Mouse (Mus musculus) WW6 (cell line): Measurements from ENCODE around the gene Pinlyp.
"Not testable (repeated sequence)": the region's sequence is repeated elsewhere in the genome, so short reads cannot be mapped to it uniquely, and the experiment has no call there.

Experiments
- DNase-seq: peaks from one replicate; pipeline ENCODE4 v3.0.0-alpha.2; 2013; ENCODE audit warnings: low read depth, low spot score

The Pinlyp gene

GRCm38 (mm10) chr7:24524978-24525377 lies 20.9 kb downstream of the Pinlyp start:
- DNase-seq, result no peak

- no peak for DNase-seq
Observed at GRCm38 (mm10) chr7:24523723-24524122, 22.2 kb downstream of the Pinlyp start.

- DNase-seq, result no peak
Observed at GRCm38 (mm10) chr7:24522805-24523204, 23.1 kb downstream of the Pinlyp start.

GRCm38 (mm10) chr7:24520054-24520453 lies 25.9 kb downstream of the Pinlyp start:
- DNase-seq, result not testable (repeated sequence)

- no peak for DNase-seq
Observed at GRCm38 (mm10) chr7:24519130-24519529, 26.8 kb downstream of the Pinlyp start.

- no peak for DNase-seq
Observed at GRCm38 (mm10) chr7:24517654-24518053, 28.3 kb downstream of the Pinlyp start.

- DNase-seq, result no peak
Observed at GRCm38 (mm10) chr7:24517077-24517476, 28.8 kb downstream of the Pinlyp start.

DNA sequence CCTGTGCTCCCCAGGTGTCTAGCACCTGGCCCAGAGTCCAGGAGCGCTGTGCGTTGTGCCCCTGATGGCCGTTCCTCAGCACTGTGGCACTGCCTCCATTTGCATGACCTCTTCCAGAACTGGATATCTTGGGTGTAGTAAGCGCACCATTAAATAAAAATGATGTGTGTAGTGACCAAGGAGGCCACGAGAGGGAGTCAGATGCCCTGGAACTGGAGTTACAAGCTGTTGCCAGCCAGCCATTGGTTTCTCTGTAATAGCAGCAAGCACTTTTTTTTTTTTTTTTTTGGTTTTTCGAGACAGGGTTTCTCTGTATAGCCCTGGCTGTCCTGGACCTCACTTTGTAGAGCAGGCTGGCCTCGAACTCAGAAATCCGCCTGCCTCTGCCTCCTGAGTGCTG lies 29.6 kb downstream of the Pinlyp start:
- not testable (repeated sequence) for DNase-seq

- no peak for DNase-seq
Observed at GRCm38 (mm10) chr7:24512355-24512754, 33.6 kb downstream of the Pinlyp start, which contains the start of gene AC161166.1. AC161166.1 (minus strand) TSS chr7:24512455.

GRCm38 (mm10) chr7:24507726-24508114 lies 38.2 kb downstream of the Pinlyp start:
- DNase-seq, result no peak

DNA sequence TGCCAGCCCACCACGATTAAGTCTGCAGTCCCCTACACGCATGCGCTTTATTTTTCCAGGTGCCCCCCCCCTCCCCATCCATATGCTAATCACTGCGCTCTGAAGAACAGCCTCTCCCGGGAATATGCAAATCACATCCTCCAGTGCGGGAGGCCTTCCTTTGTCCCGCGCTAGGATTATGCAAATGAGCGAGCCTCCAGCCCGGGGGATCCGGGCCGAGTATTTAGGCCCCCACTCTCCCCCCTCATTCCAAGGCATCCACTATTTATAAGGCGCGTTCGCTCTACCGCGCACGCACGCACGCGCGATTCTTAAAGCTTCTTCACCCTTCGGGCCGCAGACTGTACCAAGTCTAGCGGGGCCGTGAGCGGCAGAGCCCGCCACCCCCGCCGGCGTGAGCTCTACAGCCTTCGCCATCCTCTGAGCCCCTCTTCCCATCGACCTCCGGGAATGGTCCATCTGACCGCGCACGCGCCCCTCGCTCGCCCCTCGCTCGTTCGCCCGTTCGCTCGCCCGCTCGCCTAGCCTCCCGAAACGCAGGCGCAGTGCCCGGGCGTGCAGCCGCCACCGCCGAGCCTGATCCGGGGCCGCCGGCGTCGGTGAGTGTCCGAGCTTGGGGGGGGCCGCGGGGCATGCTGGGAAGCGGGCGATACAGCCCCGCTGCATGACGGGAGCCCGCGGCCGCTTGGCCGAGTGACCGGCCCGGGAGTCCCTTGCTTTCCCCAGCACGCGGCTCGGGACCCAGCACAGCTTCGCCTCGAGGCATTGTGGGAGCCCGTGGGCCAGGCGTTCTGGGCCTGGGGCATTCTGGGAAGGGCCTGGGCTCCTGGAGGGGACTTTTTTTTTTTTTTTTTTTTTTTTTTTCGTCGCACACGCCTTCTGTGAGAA lies 38.8 kb downstream of the Pinlyp start, which contains the start of gene Zfp428:
Zfp428 (plus strand) TSS at position 169 of the 888 bp plus-strand sequence.
- peak; percentile 70 for DNase-seq

- no peak for DNase-seq
Observed at GRCm38 (mm10) chr7:24506476-24506837, 39.5 kb downstream of the Pinlyp start.

DNA sequence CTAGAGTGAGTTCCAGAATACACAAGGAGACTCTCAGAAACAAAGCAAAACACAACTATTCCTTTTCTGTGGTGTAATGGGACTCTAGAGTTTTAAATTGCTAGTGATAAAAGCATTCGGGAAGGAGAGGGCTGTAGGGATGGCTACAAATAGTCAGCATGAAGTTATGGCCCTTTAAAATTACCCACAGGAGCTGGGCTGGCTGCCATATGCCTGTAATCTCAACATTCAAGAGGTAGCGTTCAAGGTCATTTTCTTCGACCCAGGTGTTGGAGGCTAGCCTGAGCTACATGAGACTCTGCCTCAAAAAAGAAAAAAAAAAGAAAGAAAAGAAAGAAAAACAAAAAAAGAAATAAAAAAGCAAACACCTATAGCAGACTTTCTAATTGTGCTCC lies 39.9 kb downstream of the Pinlyp start:
- DNase-seq, result no peak

GRCm38 (mm10) chr7:24505447-24506064 lies 40.4 kb downstream of the Pinlyp start:
- no peak for DNase-seq

GRCm38 (mm10) chr7:24504868-24505267 lies 41.0 kb downstream of the Pinlyp start:
- no peak for DNase-seq

DNA sequence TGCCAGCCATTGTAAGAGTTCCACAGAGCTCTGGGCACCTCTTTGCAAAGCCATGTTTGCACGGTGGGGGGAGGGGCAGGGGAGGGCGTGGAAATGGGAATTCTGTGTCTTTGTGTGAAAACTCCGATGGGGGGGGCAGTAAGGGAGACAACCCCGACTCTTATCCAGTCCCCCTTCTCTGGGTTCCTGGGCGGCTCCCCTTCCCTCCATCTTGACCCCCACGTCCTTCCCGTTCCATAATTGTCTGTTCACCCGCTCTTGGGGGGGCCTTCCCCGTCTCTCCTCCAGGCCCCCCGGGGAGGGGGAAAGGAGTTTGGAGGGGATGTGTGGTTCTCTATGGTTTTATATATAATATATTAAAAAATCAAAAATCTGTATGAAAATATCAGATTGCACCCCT lies 41.9 kb downstream of the Pinlyp start:
- no peak for DNase-seq

GRCm38 (mm10) chr7:24501492-24501891 lies 44.4 kb downstream of the Pinlyp start:
- no peak for DNase-seq

GRCm38 (mm10) chr7:24500929-24501328 lies 45.0 kb downstream of the Pinlyp start:
- DNase-seq, result no peak

- no peak for DNase-seq
Observed at GRCm38 (mm10) chr7:24499856-24500577, 45.9 kb downstream of the Pinlyp start.
